ENCODE assay signal across 16 mouse cellular contexts in genomic region chr12:73042406-73042805, GRCm38 (mm10). TPM values are rescaled to one million over a fixed set of nuclear protein-coding genes. Genes with fewer than 3 reads are reported as not detected.
DNase-seq lines count a peak whose midpoint lies in the region; ATAC-seq and TF ChIP-seq lines count a peak whose summit lies in the region.
"Had no signal": no experiment of that assay in that cellular context is flagged by ENCODE, and none has a peak within 500 bp of the region (broad histone marks: within the 10 kb centered on the region; RNA-seq: fewer than 3 reads in every experiment).

No protein-coding gene starts in this region.

- H3K4me2 ChIP-seq in midbrain, embryonic 11.5 days = no peak overlapping the region
- no peak overlapping the region for H3K4me2 ChIP-seq in midbrain, embryonic 15.5 days
- peak overlapping the region; percentile 70 for H3K4me2 ChIP-seq in embryonic facial prominence, embryonic 14.5 days (ENCODE audit: low read depth, low read length)
- peak overlapping the region; percentile 12; the same call in 1 of the 2 replicates for H3K4me2 ChIP-seq in limb, embryonic 15.5 days
- H3K4me2 ChIP-seq: hindbrain, embryonic 15.5 days had no signal

- H3K4me3 ChIP-seq in gastrocnemius, adult 2 months = peak overlapping the region; percentile 94
- no peak overlapping the region for H3K4me3 ChIP-seq in midbrain, embryonic 11.5 days (ENCODE audit: low read depth, low read length)
- no peak overlapping the region for H3K4me3 ChIP-seq in midbrain, embryonic 15.5 days
- peak overlapping the region; percentile 86 for H3K4me3 ChIP-seq in embryonic facial prominence, embryonic 14.5 days (ENCODE audit: low read depth, low read length)
- peak overlapping the region; percentile 64 for H3K4me3 ChIP-seq in limb, embryonic 15.5 days
- H3K4me3 ChIP-seq: heart, embryonic 10.5 days; hindbrain, embryonic 15.5 days had no signal

- no peak for ATAC-seq in midbrain, embryonic 11.5 days (ENCODE audit: low FRiP score)
- no peak for ATAC-seq in midbrain, embryonic 15.5 days (replicated peaks)
- ATAC-seq in embryonic facial prominence, embryonic 14.5 days (ENCODE audit: low read depth) = no peak
- ATAC-seq in limb, embryonic 15.5 days (ENCODE audit: insufficient number of reproducible peaks, low FRiP score, low TSS enrichment, low read depth) = no peak

- intact Hi-C loops in gastrocnemius, adult 2 months (cut with DNase I) = loop anchor here (5.0 kb wide), 1 partner anchor 70 kb away; the partner anchor contains the start of gene Six4
- intact Hi-C loops in gastrocnemius, postnatal 14 days (cut with DNase I; ENCODE audit: low total_unique reads) = no loop called here

- WGBS in midbrain, embryonic 11.5 days = 2% methylated on average over 5 of the region's 5 CpGs
- WGBS in midbrain, embryonic 15.5 days = 4% methylated on average over 5 of the region's 5 CpGs
- WGBS in embryonic facial prominence, embryonic 14.5 days = 20% methylated on average over 5 of the region's 5 CpGs
- WGBS in limb, embryonic 15.5 days = 20% methylated on average over 5 of the region's 5 CpGs

- peaks cover 95% of the 10 kb centered on the region for H3K27me3 ChIP-seq in midbrain, embryonic 11.5 days (ENCODE audit: control insufficient read depth, insufficient read depth, low read length)
- peaks cover 92% of the 10 kb centered on the region for H3K27me3 ChIP-seq in midbrain, embryonic 15.5 days (replicated peaks)
- peaks cover 51% of the 10 kb centered on the region for H3K27me3 ChIP-seq in embryonic facial prominence, embryonic 14.5 days (replicated peaks; ENCODE audit: control insufficient read depth, insufficient read depth, low read length)
- H3K27me3 ChIP-seq in limb, embryonic 15.5 days = peaks cover 70% of the 10 kb centered on the region

- peaks cover 8% of the 10 kb centered on the region; the same call in 1 of the 2 replicates for H3K4me1 ChIP-seq in midbrain, embryonic 11.5 days (ENCODE audit: control insufficient read depth, insufficient read depth, low read length)
- peaks cover 18% of the 10 kb centered on the region for H3K4me1 ChIP-seq in midbrain, embryonic 15.5 days
- H3K4me1 ChIP-seq in embryonic facial prominence, embryonic 14.5 days (ENCODE audit: control insufficient read depth, insufficient read depth, low read length) = peaks cover 17% of the 10 kb centered on the region
- peaks cover 50% of the 10 kb centered on the region for H3K4me1 ChIP-seq in limb, embryonic 15.5 days

- no peak overlapping the region for H3K9ac ChIP-seq in midbrain, embryonic 11.5 days (ENCODE audit: low read length)
- no peak overlapping the region for H3K9ac ChIP-seq in midbrain, embryonic 15.5 days
- H3K9ac ChIP-seq in embryonic facial prominence, embryonic 14.5 days (ENCODE audit: low read depth, low read length) = peak overlapping the region; percentile 97
- H3K9ac ChIP-seq in limb, embryonic 15.5 days = no peak overlapping the region
- H3K9ac ChIP-seq: hindbrain, embryonic 15.5 days had no signal

- peak overlapping the region; percentile 98 for H3K27ac ChIP-seq in gastrocnemius, adult 2 months
- H3K27ac ChIP-seq in midbrain, embryonic 11.5 days (ENCODE audit: low read depth, low read length) = no peak overlapping the region
- H3K27ac ChIP-seq in midbrain, embryonic 15.5 days = no peak overlapping the region
- peak overlapping the region; percentile 89 for H3K27ac ChIP-seq in embryonic facial prominence, embryonic 14.5 days (replicated peaks; ENCODE audit: low read depth, low read length)
- H3K27ac ChIP-seq in limb, embryonic 15.5 days = no peak overlapping the region
- H3K27ac ChIP-seq: heart, embryonic 10.5 days; hindbrain, embryonic 15.5 days; kidney, postnatal 0 days had no signal

- DNase-seq in gastrocnemius, adult 2 months = peak; percentile 24
- DNase-seq in gastrocnemius, postnatal 14 days = no peak
- peak; percentile 92 for DNase-seq in midbrain, embryonic 11.5 days (ENCODE audit: low spot score, missing footprints)
- DNase-seq in embryonic facial prominence, embryonic 14.5 days (ENCODE audit: low spot score) = no peak
- DNase-seq in adrenal gland, adult 2 months = no peak
- no peak for DNase-seq in gastrocnemius, adult 18-20 months (ENCODE audit: low spot score)
- DNase-seq: adrenal gland, postnatal 14 days; lung, adult 2 months; right cerebral cortex, postnatal 4 days; thymus, postnatal 14 days had no signal

- no peak for TF ChIP-seq CTCF in gastrocnemius, adult 2 months (IDR thresholded peaks at IDR 0.05)

- no peaks in the 10 kb centered on the region for H3K9me3 ChIP-seq in midbrain, embryonic 11.5 days (ENCODE audit: control insufficient read depth, low read length)
- H3K9me3 ChIP-seq in midbrain, embryonic 15.5 days = no peaks in the 10 kb centered on the region
- no peaks in the 10 kb centered on the region for H3K9me3 ChIP-seq in embryonic facial prominence, embryonic 14.5 days (ENCODE audit: control insufficient read depth, low read length)
- no peaks in the 10 kb centered on the region for H3K9me3 ChIP-seq in limb, embryonic 15.5 days
- H3K9me3 ChIP-seq: heart, embryonic 10.5 days; hindbrain, embryonic 15.5 days had no signal

- H3K36me3 ChIP-seq in midbrain, embryonic 11.5 days (ENCODE audit: control insufficient read depth, insufficient read depth, low read length) = no peaks in the 10 kb centered on the region
- no peaks in the 10 kb centered on the region for H3K36me3 ChIP-seq in midbrain, embryonic 15.5 days (replicated peaks)
- H3K36me3 ChIP-seq in embryonic facial prominence, embryonic 14.5 days (ENCODE audit: control insufficient read depth, insufficient read depth, low read length) = peaks cover 28% of the 10 kb centered on the region; the same call in 1 of the 2 replicates
- no peaks in the 10 kb centered on the region for H3K36me3 ChIP-seq in limb, embryonic 15.5 days
- H3K36me3 ChIP-seq: heart, embryonic 10.5 days; hindbrain, embryonic 15.5 days had no signal

RNA-seq across cellular contexts. Expression of gene Six1, which starts 11.3 kb away (rescaled TPM):
- 10 to 100 TPM; 59.8 to 68.4 TPM for total RNA-seq in gastrocnemius, adult 2 months (2021)
- total RNA-seq in gastrocnemius, postnatal 14 days (2021) = 10 to 100 TPM; 43.5 to 46.4 TPM
- 10.4 and 12.1 TPM in 2 replicates for polyA plus RNA-seq in midbrain, embryonic 11.5 days (2014; fragmentation: Nextera tagmentation; extraction: Ambion mirVana)
- 0.82 and 1.3 TPM in 2 replicates for polyA plus RNA-seq in midbrain, embryonic 15.5 days (2015; fragmentation: Nextera tagmentation; extraction: Ambion mirVana)
- polyA plus RNA-seq in embryonic facial prominence, embryonic 14.5 days (2014; fragmentation: Nextera tagmentation; extraction: Ambion mirVana) = 46.5 and 53.9 TPM in 2 replicates
- polyA plus RNA-seq in limb, embryonic 15.5 days (2015; fragmentation: Nextera tagmentation; extraction: Ambion mirVana) = 28.2 and 34.3 TPM in 2 replicates
- total RNA-seq in adrenal gland, adult 2 months (2021) = 1 to 10 TPM; 1.6 to 4.5 TPM
- polyA plus RNA-seq in adrenal gland, adult 2 months (2012; rRNA removed) = 0.93 and 2.0 TPM in 2 replicates
- total RNA-seq in gastrocnemius, adult 18-20 months (2021) = 10 to 100 TPM; 68.5 to 72.6 TPM
- total RNA-seq: MEL had no signal

Comparison
In these comparisons a context has a peak if more than half of its experiments do, and no peak if none do; other contexts are left out.
1. DNase-seq: peak in gastrocnemius, adult 2 months (single experiment) and midbrain, embryonic 11.5 days (single experiment); none in gastrocnemius, postnatal 14 days (single experiment), embryonic facial prominence, embryonic 14.5 days (single experiment), adrenal gland, adult 2 months (single experiment) and gastrocnemius, adult 18-20 months (single experiment).
2. H3K27ac ChIP-seq: peak in gastrocnemius, adult 2 months (single experiment) and embryonic facial prominence, embryonic 14.5 days (single experiment); none in midbrain, embryonic 11.5 days (single experiment), midbrain, embryonic 15.5 days (single experiment) and limb, embryonic 15.5 days (single experiment).
3. H3K4me3 ChIP-seq: peak in gastrocnemius, adult 2 months (single experiment), embryonic facial prominence, embryonic 14.5 days (single experiment) and limb, embryonic 15.5 days (single experiment); none in midbrain, embryonic 11.5 days (single experiment) and midbrain, embryonic 15.5 days (single experiment).
4. H3K4me2 ChIP-seq: peak in embryonic facial prominence, embryonic 14.5 days (single experiment) and limb, embryonic 15.5 days (single experiment); none in midbrain, embryonic 11.5 days (single experiment) and midbrain, embryonic 15.5 days (single experiment).